8 mouse cellular contexts compared by ENCODE assay signal in genomic region chr9:55151096-55151495, GRCm38 (mm10). TPM values are rescaled to one million over a fixed set of nuclear protein-coding genes. Genes with fewer than 3 reads are reported as not detected.
A peak's percentile ranks its signal among the peaks of the same experiment; 100 is the strongest.
DNase-seq lines count a peak whose midpoint lies in the region; ATAC-seq lines count a peak whose summit lies in the region.

No protein-coding gene starts in this region.

- H3K36me3 ChIP-seq in heart, embryonic 16.5 days (ENCODE audit: control insufficient read depth, insufficient read depth): no peaks in the 10 kb centered on the region
- no peaks in the 10 kb centered on the region for H3K36me3 ChIP-seq in embryonic facial prominence, embryonic 15.5 days
- H3K36me3 ChIP-seq in limb, embryonic 13.5 days: no peaks in the 10 kb centered on the region

- H3K4me1 ChIP-seq in heart, embryonic 16.5 days (ENCODE audit: control insufficient read depth, insufficient read depth, low read length): peaks cover 16% of the 10 kb centered on the region
- H3K4me1 ChIP-seq in embryonic facial prominence, embryonic 15.5 days: peaks cover 12% of the 10 kb centered on the region
- H3K4me1 ChIP-seq in limb, embryonic 13.5 days: peaks cover 16% of the 10 kb centered on the region

- no peak for DNase-seq in heart, postnatal 10 days
- peak; percentile 48 for DNase-seq in A20 (ENCODE audit: low read depth, low spot score)
- peak; percentile 35 to 85 for DNase-seq in spleen, postnatal 4 days (ENCODE audit: low spot score in 2 of 2)
- DNase-seq in thymus, adult 18-20 months: no peak
- no peak for DNase-seq in embryo, embryonic 10 days (ENCODE audit: low spot score)

- no peaks in the 10 kb centered on the region for H3K9me3 ChIP-seq in heart, embryonic 16.5 days (replicated peaks; ENCODE audit: control insufficient read depth, low read length)
- no peaks in the 10 kb centered on the region for H3K9me3 ChIP-seq in embryonic facial prominence, embryonic 15.5 days (replicated peaks)
- no peaks in the 10 kb centered on the region for H3K9me3 ChIP-seq in limb, embryonic 13.5 days

- no peak for ATAC-seq in heart, embryonic 16.5 days (replicated peaks; ENCODE audit: extremely low read depth, insufficient read depth, low FRiP score)
- ATAC-seq in embryonic facial prominence, embryonic 15.5 days (ENCODE audit: insufficient number of reproducible peaks, low FRiP score, low TSS enrichment, low read depth): no peak
- ATAC-seq in limb, embryonic 13.5 days (ENCODE audit: low FRiP score, low read depth): no peak

- intact Hi-C loops in heart, postnatal 10 days (cut with DNase I): loop anchor here (5.0 kb wide), 1 partner anchor 56 kb away; the partner anchor contains the start of gene Fbxo22

- H3K4me3 ChIP-seq in heart, embryonic 16.5 days (ENCODE audit: low read length): 0 out of 2 replicates have a peak overlapping the region, but pooled peaks have one; percentile 78
- no peak overlapping the region for H3K4me3 ChIP-seq in embryonic facial prominence, embryonic 15.5 days (replicated peaks)
- peak overlapping the region; percentile 95 for H3K4me3 ChIP-seq in limb, embryonic 13.5 days

- H3K27ac ChIP-seq in heart, embryonic 16.5 days (ENCODE audit: low read length): no peak overlapping the region
- H3K27ac ChIP-seq in embryonic facial prominence, embryonic 15.5 days (replicated peaks): no peak overlapping the region
- H3K27ac ChIP-seq in limb, embryonic 13.5 days: no peak overlapping the region

- no peaks in the 10 kb centered on the region for H3K27me3 ChIP-seq in heart, embryonic 16.5 days (ENCODE audit: control insufficient read depth, insufficient read depth, low read length)
- H3K27me3 ChIP-seq in embryonic facial prominence, embryonic 15.5 days: no peaks in the 10 kb centered on the region
- no peaks in the 10 kb centered on the region for H3K27me3 ChIP-seq in limb, embryonic 13.5 days

- H3K9ac ChIP-seq in heart, embryonic 16.5 days (ENCODE audit: low read length): peak overlapping the region; percentile 90; the same call in 1 of the 2 replicates
- H3K9ac ChIP-seq in embryonic facial prominence, embryonic 15.5 days: no peak overlapping the region
- H3K9ac ChIP-seq in limb, embryonic 13.5 days: peak overlapping the region; percentile 92; the same call in 1 of the 2 replicates

- peak overlapping the region; percentile 85; the same call in 1 of the 2 replicates for H3K4me2 ChIP-seq in heart, embryonic 16.5 days (ENCODE audit: low read depth, low read length)
- peak overlapping the region; percentile 86 for H3K4me2 ChIP-seq in embryonic facial prominence, embryonic 15.5 days (replicated peaks)
- peak overlapping the region; percentile 77 for H3K4me2 ChIP-seq in limb, embryonic 13.5 days (replicated peaks)

RNA-seq across cellular contexts. Expression of gene Ube2q2, which starts 2.4 kb away (rescaled TPM):
- 21.2 and 28.8 TPM in 2 replicates for polyA plus RNA-seq in heart, embryonic 16.5 days (2015; fragmentation: Nextera tagmentation; extraction: Ambion mirVana)
- total RNA-seq in heart, postnatal 10 days (2021): 10 to 100 TPM; 29.5 to 30.9 TPM
- polyA plus RNA-seq in embryonic facial prominence, embryonic 15.5 days (2015; fragmentation: Nextera tagmentation; extraction: Ambion mirVana): 32.2 and 34.0 TPM in 2 replicates
- 39.0 and 39.3 TPM in 2 replicates for polyA plus RNA-seq in limb, embryonic 13.5 days (2015; fragmentation: Nextera tagmentation; extraction: Ambion mirVana)

RNA-seq across cellular contexts. Expression of gene Fbxo22, which starts 57.6 kb away (rescaled TPM):
- 55.3 and 56.7 TPM in 2 replicates for polyA plus RNA-seq in heart, embryonic 16.5 days (2015; fragmentation: Nextera tagmentation; extraction: Ambion mirVana)
- total RNA-seq in heart, postnatal 10 days (2021): 10 to 100 TPM; 29.4 to 35.3 TPM
- 51.4 and 52.9 TPM in 2 replicates for polyA plus RNA-seq in embryonic facial prominence, embryonic 15.5 days (2015; fragmentation: Nextera tagmentation; extraction: Ambion mirVana)
- 63.6 and 63.7 TPM in 2 replicates for polyA plus RNA-seq in limb, embryonic 13.5 days (2015; fragmentation: Nextera tagmentation; extraction: Ambion mirVana)

Comparison
In these comparisons a context has a peak if more than half of its experiments do, and no peak if none do; other contexts are left out.
1. DNase-seq: peak in A20 (single experiment) and spleen, postnatal 4 days (2 of 2); none in heart, postnatal 10 days (0 of 2), thymus, adult 18-20 months (0 of 2) and embryo, embryonic 10 days (single experiment).
2. Peak in every context shown above with its lines, with median percentiles within 50 percentile points of each other: H3K4me2 ChIP-seq.